Mouse (Mus musculus): ENCODE data around the gene Mmgt2.

The Mmgt2 gene

GRCm38 (mm10) chr11:62648591-62649391 is at the start of gene Mmgt2:
Gene Mmgt2, plus strand, starts transcription at chr11:62648664.
- DNase-seq, result peak; percentile 88 to 94

GRCm38 (mm10) chr11:62601732-62602618 is 46.5 kb upstream of the Mmgt2 start:
- no peak for DNase-seq

GRCm38 (mm10) chr11:62602619-62603311 is 45.7 kb upstream of the Mmgt2 start:
- peak; percentile 98 for DNase-seq

- DNase-seq, result no peak
These were observed 45.0 kb upstream of the Mmgt2 start for GRCm38 (mm10) chr11:62603312-62604056.

GRCm38 (mm10) chr11:62604123-62604706 is 44.2 kb upstream of the Mmgt2 start:
- no peak for DNase-seq

GRCm38 (mm10) chr11:62604886-62605618 is 43.4 kb upstream of the Mmgt2 start:
- DNase-seq, result no peak

GRCm38 (mm10) chr11:62605619-62606298 is 42.7 kb upstream of the Mmgt2 start:
- DNase-seq, result no peak

- no peak for DNase-seq
These were observed 41.9 kb upstream of the Mmgt2 start for GRCm38 (mm10) chr11:62606299-62607169.

- DNase-seq, result no peak
These were observed 41.1 kb upstream of the Mmgt2 start for GRCm38 (mm10) chr11:62607170-62607951.

DNA sequence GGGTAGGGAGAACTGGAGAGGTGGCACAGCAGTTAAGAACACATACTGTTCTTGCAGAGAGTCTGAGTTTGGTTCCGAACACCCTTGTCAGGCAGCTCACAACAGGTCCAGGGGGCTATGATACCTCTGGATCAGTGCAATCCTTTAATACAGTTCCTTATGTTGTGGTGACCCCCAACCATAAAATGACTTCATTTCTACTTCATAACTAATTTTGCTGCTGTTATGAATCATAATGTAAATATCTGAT is 40.6 kb upstream of the Mmgt2 start:
- no peak for DNase-seq

DNA sequence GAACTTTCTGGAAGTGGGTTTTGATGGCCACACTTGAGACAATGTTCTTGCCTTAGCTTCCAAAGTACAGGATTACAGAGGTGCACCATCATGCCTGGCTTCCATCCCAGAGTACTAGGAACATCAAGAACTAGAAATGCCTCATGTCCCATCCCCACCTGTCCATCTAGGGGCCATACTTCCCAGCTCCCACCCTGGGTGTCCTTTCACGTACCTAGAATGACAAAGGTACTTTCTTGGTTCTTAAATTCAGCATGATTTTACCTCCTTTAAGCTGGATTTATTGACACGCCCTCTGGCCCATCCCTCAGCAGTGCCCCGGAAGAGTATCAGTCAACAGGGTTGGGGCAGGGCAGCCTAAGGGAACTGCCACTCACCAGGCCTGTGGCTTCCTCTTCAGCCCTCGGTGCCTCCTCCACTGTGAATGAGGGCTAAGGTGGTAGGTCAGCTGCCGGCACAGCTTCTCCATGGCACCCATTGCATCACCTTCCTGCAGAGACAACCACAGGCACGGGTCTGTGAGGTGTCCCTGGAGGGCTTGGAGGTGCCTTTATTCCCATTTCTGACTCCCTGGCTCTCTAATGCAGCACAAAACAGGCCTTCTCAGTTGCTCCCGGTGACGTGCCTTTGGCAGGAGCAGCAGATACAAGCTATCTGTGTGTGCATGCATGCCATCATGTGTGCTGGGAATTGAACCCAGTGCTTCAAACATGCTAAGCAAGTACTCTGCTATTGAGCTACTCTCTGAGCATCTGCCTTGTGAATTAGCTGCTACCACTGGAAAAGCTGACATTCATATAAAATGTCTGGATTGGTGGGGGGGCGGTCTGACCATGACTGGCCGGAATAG is 39.4 kb upstream of the Mmgt2 start:
- no peak for DNase-seq

DNA sequence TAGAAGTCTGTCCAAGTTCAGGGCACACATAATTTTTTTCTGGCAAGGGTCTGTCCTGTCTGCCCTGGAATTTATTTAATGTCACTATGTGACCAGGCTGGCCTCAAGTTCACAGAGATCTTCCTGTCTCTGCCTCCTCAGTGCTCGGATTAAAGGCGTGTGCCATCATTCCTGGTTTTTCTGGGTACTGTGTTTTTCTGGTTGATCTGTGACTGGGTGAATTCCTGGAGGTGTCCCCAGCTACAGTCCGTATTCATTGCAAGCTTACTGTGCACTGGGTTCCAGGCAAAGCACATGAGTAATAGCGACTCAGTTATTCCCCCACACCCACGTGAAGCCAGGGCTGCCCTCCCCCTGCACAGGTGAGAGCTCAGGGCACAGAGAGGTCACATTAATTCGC is 38.2 kb upstream of the Mmgt2 start:
- DNase-seq, result no peak

- DNase-seq, result no peak
These were observed 35.9 kb upstream of the Mmgt2 start for GRCm38 (mm10) chr11:62612604-62613003.

DNA sequence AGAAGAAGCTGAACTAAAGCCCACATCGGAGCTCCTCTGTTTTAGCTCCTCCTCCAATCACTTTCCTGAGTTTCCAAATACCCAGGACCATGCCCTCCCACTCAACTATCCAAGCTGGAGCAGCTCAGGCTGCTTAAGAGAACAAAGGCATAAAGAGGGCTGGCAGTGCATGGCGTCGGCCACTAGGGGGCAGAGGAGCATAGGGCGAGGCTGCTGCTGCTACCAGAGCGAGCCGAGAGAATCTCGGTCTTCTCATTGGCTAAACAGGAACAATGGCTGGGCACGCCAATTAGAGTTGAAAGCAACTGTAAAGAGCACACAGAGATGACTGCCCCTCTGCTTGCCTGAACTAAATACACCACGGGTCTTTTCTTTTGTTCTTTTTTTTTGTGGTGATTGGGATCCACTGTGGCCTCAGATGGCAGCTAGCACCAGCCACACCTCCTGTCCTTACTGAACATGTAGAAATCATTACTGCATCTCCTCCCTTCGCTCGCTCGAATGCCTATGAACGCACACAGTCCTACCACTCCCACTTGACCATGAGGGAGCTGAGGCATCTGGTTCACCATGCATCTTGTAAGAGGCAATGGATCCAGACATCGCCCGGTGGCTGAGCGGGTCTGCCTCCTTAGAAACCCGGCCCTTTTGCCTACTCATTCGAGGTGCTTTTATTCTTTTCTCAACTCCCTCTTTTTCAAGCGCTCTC is 34.7 kb upstream of the Mmgt2 start:
- peak; percentile 94 to 96 for DNase-seq

DNA sequence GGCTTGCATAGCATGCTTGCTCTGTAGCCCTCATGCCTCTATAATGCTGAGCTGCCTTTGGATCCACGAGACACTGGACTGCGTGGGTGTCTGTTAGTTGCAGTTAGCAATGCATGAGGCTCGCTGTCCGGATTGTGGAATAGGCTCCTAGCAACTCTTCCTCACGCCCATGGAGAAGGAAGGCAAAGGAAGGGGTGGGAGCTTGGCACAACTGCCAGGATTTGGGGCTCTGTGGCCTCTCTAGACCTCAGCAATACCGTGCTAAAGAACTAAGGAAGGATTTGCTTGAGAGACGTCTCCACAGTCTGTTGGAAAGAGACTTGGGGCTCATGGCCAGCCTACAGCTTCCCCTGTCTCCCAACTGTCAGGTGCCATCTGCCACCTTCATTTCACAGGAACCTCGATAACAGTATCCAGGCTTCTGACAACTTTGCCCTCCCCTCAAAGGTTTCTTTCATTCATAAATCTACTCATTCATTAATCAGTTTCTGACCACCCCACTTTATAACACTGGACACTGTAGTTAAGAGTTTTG is 33.5 kb upstream of the Mmgt2 start:
- peak in 1 of 2 experiments; percentile 51 for DNase-seq

DNA sequence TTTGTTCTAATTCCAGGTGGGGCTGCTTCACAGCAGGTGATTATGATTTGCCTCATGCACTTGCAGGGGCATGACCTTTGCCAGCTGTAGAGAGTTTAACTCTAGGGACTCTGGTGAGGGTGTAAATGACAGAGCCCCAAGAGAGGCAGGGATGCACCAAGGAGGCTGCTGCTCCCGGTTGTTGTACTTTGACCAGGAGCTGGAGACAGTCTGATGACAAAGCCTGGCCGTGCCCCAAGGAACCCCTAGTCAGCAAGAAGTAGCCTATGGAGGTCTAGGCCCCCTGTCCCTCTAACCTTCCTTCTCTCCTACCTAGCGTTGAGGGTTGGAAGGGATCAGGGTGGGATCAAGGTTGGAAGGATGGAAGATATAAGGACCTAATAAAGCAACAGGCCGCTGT is 33.0 kb upstream of the Mmgt2 start:
- no peak for DNase-seq

- no peak for DNase-seq
These were observed 27.4 kb upstream of the Mmgt2 start for GRCm38 (mm10) chr11:62621079-62621478.

Data from cerebellum, postnatal 25 days (tissue).